Mouse (Mus musculus) spleen, adult 2 months (tissue): ENCODE measurements around the gene Ccndbp1.
"Not testable (repeated sequence)": the region's sequence is repeated elsewhere in the genome, so short reads cannot be mapped to it uniquely, and the experiment has no call there.

ENCODE experiments used
- CTCF ChIP-seq: fragments of 200-500 bp; IDR thresholded peaks from 2 replicates; pipeline ENCODE4 v1.5.1; 2011; ENCODE audit warnings: mild to moderate bottlenecking, inconsistent platforms; ENCODE audit not compliant: insufficient read depth, insufficient read length, insufficient replicate concordance; ENCODE audit errors: extremely low read depth
- POLR2A ChIP-seq: fragments of 200-500 bp; IDR thresholded peaks from 2 replicates; pipeline ENCODE4 v1.6.1; 2011; ENCODE audit warnings: low read depth, low read length, inconsistent platforms

DNA sequence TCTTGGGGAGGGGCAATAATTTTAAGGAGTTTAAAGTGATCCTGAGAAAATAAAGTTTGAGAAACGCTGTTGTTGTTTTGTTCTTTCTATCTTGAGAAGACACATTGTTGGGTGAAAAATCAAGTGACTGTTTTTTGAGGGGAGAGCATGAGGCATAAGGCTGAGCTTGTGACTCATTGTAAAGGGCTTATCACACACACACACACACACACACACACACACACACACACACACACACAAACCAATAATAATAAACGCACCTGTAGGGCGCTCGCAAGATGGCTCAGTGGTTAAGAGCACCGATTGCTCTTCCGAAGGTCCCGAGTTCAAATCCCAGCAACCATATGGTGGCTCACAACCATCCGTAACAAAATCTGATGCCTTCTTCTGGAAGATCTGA, 35.9 kb upstream of the Ccndbp1 start:
- TF ChIP-seq CTCF, POLR2A: not testable (repeated sequence)
